Mouse (Mus musculus): Measurements from ENCODE around the gene Asb16. TPM values are rescaled to one million over a fixed set of nuclear protein-coding genes. Genes with fewer than 3 reads are reported as not detected.

The Asb16 gene
- total RNA-seq, 2 experiments from 2014 or later = 70.0 to 71.3 TPM

Small RNAs within 50 kb of the gene (microRNA-seq; reads per million reads assigned to microRNA genes)
- gene Mir8101 (ENCODE audit: borderline replicate concordance in 2 of 2) = 0.74 to 2.1 reads per million in 2 experiments

Other genes starting within 250 kb of the Asb16 start
- gene Mpp3, start 240.3 kb upstream of the Asb16 start, total RNA-seq (2021) = 10 to 100 TPM; 17.6 to 29.5 TPM
- 10 to 100 TPM; 13.1 to 16.5 TPM for gene Cd300lg, start 227.2 kb upstream of the Asb16 start, total RNA-seq (2021)
- 1 to 10 TPM; 1.2 to 2.1 TPM for gene Mpp2, start 180.2 kb upstream of the Asb16 start, total RNA-seq (2021)
- not detected for gene Ppy, start 167.4 kb upstream of the Asb16 start, total RNA-seq (2021)
- not detected for gene Pyy, start 160.9 kb upstream of the Asb16 start, total RNA-seq (2021)
- gene Nags, start 123.2 kb upstream of the Asb16 start, total RNA-seq (2021) = not detected
- gene Tmem101, start 112.3 kb upstream of the Asb16 start, total RNA-seq (2021) = 10 to 100 TPM in 1 of 2 experiments, 1 to 10 TPM in 1; 9.8 to 12.6 TPM
- 10 to 100 TPM; 79.7 to 84.2 TPM for gene Lsm12, start 83.4 kb upstream of the Asb16 start, total RNA-seq (2021)
- gene G6pc3, start 79.1 kb upstream of the Asb16 start, total RNA-seq (2021) = 10 to 100 TPM; 37.8 to 44.5 TPM
- 10 to 100 TPM; 61.8 to 63.6 TPM for gene Hdac5, start 38.6 kb upstream of the Asb16 start, total RNA-seq (2021)
- not detected for gene BC030867, start 19.9 kb upstream of the Asb16 start, total RNA-seq (2021)
- 10 to 100 TPM; 11.5 to 14.6 TPM for gene Tmub2, start 16.2 kb downstream of the Asb16 start, total RNA-seq (2021)
- 10 to 100 TPM; 12.4 to 13.1 TPM for gene Atxn7l3, start 27.9 kb downstream of the Asb16 start, total RNA-seq (2021)
- gene Ubtf, start 51.0 kb downstream of the Asb16 start, total RNA-seq (2021) = 10 to 100 TPM; 36.6 to 37.8 TPM
- under 1 TPM; 0.08 to 0.56 TPM for gene Slc4a1, start 97.5 kb downstream of the Asb16 start, total RNA-seq (2021)
- gene Rundc3a, start 124.7 kb downstream of the Asb16 start, total RNA-seq (2021) = under 1 TPM in 1 of 2 experiments, not detected in 1; 0.35 TPM
- gene Slc25a39, start 139.2 kb downstream of the Asb16 start, total RNA-seq (2021) = 10 to 100 TPM; 54.4 to 76.1 TPM
- gene Grn, start 161.6 kb downstream of the Asb16 start, total RNA-seq (2021) = 10 to 100 TPM; 28.7 to 35.2 TPM
- gene Fam171a2, start 178.9 kb downstream of the Asb16 start, total RNA-seq (2021) = 1 to 10 TPM; 1.6 to 2.7 TPM
- gene Itga2b, start 201.4 kb downstream of the Asb16 start, total RNA-seq (2021) = 1 to 10 TPM; 1.4 to 1.6 TPM

All from gastrocnemius, postnatal 25 days (tissue).